Mouse (Mus musculus) cerebellum, adult 2 months (tissue): ENCODE measurements at regions not wholly inside any gene's neighbourhood (a gene's known extent, or its start where the extent isn't known, plus 50 kb on each side); places are given as distances from the start of the nearest gene placed in this dataset.

Experiments
- CTCF ChIP-seq: fragments of 200-500 bp; IDR thresholded peaks from 2 replicates; pipeline ENCODE4 v1.5.1; 2011; ENCODE audit warnings: low read depth, mild to moderate bottlenecking, control low read depth, low read length, moderate library complexity, borderline replicate concordance; ENCODE audit not compliant: insufficient read depth
- POLR2A ChIP-seq: fragments of 200-500 bp; IDR thresholded peaks from 2 replicates; pipeline ENCODE4 v1.6.1; 2011; ENCODE audit warnings: low read length, control low read depth, borderline replicate concordance; ENCODE audit not compliant: insufficient read depth

GRCm38 (mm10) chr12:26939831-26940230, 402.5 kb downstream of the Sox11 start:
- TF ChIP-seq CTCF = no peak
- no peak for TF ChIP-seq POLR2A
